Mouse (Mus musculus): Measurements from ENCODE around the gene Cmc1. TPM values are rescaled to one million over a fixed set of nuclear protein-coding genes. Genes with fewer than 3 reads are reported as not detected.

Gene Cmc1
- polyA plus RNA-seq, 1 experiment from 2014 or later, result 30.2 TPM

GRCm38 (mm10) chr9:118101802-118102201 lies 48.2 kb downstream of the Cmc1 start:
- H3K4me1 ChIP-seq, result no peaks in the 10 kb centered on the region
- 95% methylated on average over 2 of the region's 2 CpGs for WGBS
- H3K36me3 ChIP-seq, result no peaks in the 10 kb centered on the region
- H3K27ac ChIP-seq, result no peak overlapping the region
- H3K9me3 ChIP-seq, result no peaks in the 10 kb centered on the region
- no peak overlapping the region for H3K4me3 ChIP-seq
- no peak for DNase-seq (ENCODE audit: low spot score)
- no peaks in the 10 kb centered on the region for H3K27me3 ChIP-seq (ENCODE audit: insufficient read depth, poor library complexity, severe bottlenecking)

DNA sequence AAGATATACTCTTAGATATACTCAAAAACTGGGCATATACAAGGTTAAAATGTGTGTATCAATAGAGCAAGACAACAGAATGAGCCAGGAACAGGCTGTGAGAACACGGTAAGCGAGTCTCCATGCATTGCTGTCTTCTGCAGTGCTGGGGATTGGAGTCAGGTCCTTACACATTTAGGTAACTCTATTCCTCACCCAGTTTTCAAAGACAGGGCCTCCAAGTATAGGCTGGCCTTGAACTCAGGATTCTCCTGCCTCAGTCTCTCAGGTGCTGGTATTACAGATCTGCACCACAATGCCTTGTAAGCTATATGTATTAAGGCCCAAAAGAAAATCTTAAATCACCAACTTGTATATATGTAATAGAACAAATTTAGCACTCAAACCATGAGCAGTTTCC lies 49.5 kb downstream of the Cmc1 start:
- Histone ChIP-seq H3K4me3 (no peak overlapping the region), H3K27me3 (ENCODE audit: insufficient read depth, poor library complexity, severe bottlenecking) (no peaks in the 10 kb centered on the region), H3K36me3 (no peaks in the 10 kb centered on the region), H3K9me3 (no peaks in the 10 kb centered on the region), H3K4me1 (peaks cover 4% of the 10 kb centered on the region; the same call in 1 of the 2 replicates), H3K27ac (no peak overlapping the region)
- 95% methylated on average over 2 of the region's 2 CpGs for WGBS
- no peak for DNase-seq (ENCODE audit: low spot score)

DNA sequence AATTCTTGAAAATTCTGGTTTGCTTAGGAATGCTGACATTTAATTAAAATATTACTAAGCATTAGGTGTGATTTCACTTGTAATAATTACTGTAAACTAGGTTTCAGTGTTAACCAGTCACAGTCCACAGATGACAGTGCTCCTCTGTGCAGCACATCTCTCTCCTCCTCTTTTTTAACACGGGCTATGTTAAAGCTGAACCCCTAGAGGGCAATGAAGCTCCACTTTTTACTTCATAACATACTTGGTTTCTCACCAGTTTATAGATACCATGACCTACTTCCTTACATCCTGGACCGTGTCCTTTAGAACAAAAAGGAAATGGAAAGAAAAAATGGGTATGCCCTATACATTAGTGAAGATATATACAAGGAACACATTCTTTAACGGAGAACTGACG lies 50.6 kb downstream of the Cmc1 start:
- 62% methylated on average over 4 of the region's 4 CpGs for WGBS

GRCm38 (mm10) chr9:118083834-118084233 lies 66.1 kb downstream of the Cmc1 start:
- WGBS, result 88% methylated on average over 4 of the region's 4 CpGs
- H3K4me3 ChIP-seq, result no peak overlapping the region
- peaks cover 9% of the 10 kb centered on the region; the same call in 1 of the 2 replicates for H3K4me1 ChIP-seq
- no peak for DNase-seq (ENCODE audit: low spot score)
- H3K36me3 ChIP-seq, result no peaks in the 10 kb centered on the region
- no peaks in the 10 kb centered on the region for H3K9me3 ChIP-seq
- H3K27ac ChIP-seq, result no peak overlapping the region
- no peaks in the 10 kb centered on the region for H3K27me3 ChIP-seq (ENCODE audit: insufficient read depth, poor library complexity, severe bottlenecking)

More for the DNA sequence above, 50.6 kb downstream of the Cmc1 start:
- Histone ChIP-seq H3K4me1 (peaks cover 7% of the 10 kb centered on the region; the same call in 1 of the 2 replicates), H3K9me3 (no peaks in the 10 kb centered on the region), H3K27me3 (ENCODE audit: insufficient read depth, poor library complexity, severe bottlenecking) (no peaks in the 10 kb centered on the region), H3K27ac (no peak overlapping the region), H3K36me3 (no peaks in the 10 kb centered on the region), H3K4me3 (no peak overlapping the region)
- no peak for DNase-seq (ENCODE audit: low spot score)

DNA sequence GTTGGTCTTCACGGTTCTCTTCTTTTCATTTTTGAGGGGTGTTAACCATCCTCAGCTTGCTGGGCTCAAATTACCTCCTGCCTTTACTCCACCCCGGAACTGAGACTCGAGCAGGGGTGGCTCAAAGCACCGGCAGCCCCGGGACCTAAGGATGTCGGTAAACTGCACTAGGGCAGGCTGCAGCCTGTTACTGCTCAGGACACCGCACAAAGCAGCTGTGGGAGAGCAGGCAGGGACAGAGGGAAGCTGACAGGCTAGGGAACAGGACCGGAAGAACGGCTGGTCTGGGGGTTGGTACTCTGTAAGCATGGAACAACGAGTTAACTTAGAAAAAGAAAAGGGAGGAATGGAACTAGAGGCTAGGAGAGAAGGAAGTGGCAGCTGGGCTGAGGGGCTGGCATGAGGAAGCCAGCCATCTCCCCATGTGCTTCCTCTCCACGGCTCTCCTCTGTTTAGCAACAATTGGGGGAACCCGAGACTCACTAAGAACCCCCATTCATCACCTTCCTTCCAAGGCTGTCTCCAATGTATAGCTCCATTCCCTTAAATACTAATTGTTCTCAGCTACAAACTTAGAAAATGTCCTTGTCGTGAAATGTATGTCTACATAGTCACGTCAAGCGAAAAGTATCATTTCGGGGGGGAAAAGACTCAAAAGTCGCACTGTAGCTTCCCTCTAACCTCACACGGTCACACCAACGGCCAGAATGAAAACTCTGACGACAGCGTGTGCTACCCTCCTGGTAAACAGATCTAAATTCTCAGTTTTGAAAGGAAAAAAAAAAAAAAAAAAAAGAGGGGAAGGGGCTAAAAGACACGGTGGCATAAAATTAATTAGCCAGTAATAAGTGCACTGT lies 67.2 kb downstream of the Cmc1 start:
- Histone ChIP-seq H3K4me1 (peaks cover 9% of the 10 kb centered on the region; the same call in 1 of the 2 replicates), H3K4me3 (peak overlapping the region; percentile 47), H3K27ac (peak overlapping the region; percentile 64; the same call in 1 of the 2 replicates), H3K36me3 (no peaks in the 10 kb centered on the region), H3K27me3 (ENCODE audit: insufficient read depth, poor library complexity, severe bottlenecking) (no peaks in the 10 kb centered on the region), H3K9me3 (no peaks in the 10 kb centered on the region)
- no peak for DNase-seq (ENCODE audit: low spot score)
- WGBS, result 47% methylated on average over 22 of the region's 22 CpGs

DNA sequence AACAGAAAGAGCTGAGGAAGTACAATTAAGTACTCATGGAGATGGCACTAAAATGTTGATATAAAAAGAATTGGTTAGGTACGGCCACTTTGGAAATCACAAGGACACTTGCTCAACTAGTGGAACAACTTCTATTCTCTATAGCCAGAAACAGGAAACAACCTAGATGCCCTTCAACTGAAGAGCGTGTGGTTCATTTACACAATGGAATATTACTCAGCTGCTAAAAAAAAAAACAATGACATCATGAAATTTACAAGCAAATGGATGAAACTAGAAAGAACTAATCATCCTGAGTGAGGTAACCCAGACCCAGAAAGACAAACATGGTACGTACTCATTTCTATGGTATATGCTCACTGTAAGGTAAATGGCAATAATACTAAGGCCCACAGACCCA lies 76.6 kb downstream of the Cmc1 start:
- Histone ChIP-seq H3K27ac (no peak overlapping the region), H3K36me3 (peaks cover 20% of the 10 kb centered on the region), H3K4me3 (no peak overlapping the region), H3K9me3 (no peaks in the 10 kb centered on the region), H3K27me3 (ENCODE audit: insufficient read depth, poor library complexity, severe bottlenecking) (no peaks in the 10 kb centered on the region), H3K4me1 (peaks cover 3% of the 10 kb centered on the region; the same call in 1 of the 2 replicates)
- 90% methylated on average over 3 of the region's 3 CpGs for WGBS
- DNase-seq (ENCODE audit: low spot score), result no peak

DNA sequence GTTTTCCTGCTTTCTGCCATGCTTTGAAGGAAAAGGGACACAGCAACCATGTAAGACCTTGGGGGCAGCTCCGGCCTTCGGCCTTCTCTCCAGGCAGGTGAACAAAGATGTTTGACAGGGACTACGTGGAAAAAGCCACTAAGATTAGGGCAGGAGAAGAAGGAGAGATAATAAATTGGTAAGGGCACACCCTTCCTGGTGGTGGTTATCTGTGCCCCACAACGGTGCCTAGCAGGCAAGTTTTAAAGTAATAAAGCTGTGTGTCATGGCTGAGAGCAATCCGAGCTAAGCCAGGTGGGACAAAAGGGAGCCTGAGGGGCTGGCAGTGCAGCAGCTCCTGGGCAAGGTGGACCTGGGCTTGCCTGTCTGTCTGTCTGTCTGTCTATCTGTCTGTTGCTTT lies 77.9 kb downstream of the Cmc1 start:
- no peak for DNase-seq (ENCODE audit: low spot score)
- peaks cover 32% of the 10 kb centered on the region for H3K36me3 ChIP-seq
- H3K4me1 ChIP-seq, result peaks cover 3% of the 10 kb centered on the region; the same call in 1 of the 2 replicates
- 71% methylated on average over 5 of the region's 5 CpGs for WGBS
- no peaks in the 10 kb centered on the region for H3K27me3 ChIP-seq (ENCODE audit: insufficient read depth, poor library complexity, severe bottlenecking)
- H3K9me3 ChIP-seq, result no peaks in the 10 kb centered on the region
- H3K27ac ChIP-seq, result no peak overlapping the region
- no peak overlapping the region for H3K4me3 ChIP-seq

- no peaks in the 10 kb centered on the region for H3K27me3 ChIP-seq (ENCODE audit: insufficient read depth, poor library complexity, severe bottlenecking)
- 80% methylated on average over 3 of the region's 3 CpGs for WGBS
- H3K4me1 ChIP-seq, result peaks cover 3% of the 10 kb centered on the region; the same call in 1 of the 2 replicates
- H3K27ac ChIP-seq, result no peak overlapping the region
- H3K4me3 ChIP-seq, result no peak overlapping the region
- H3K36me3 ChIP-seq, result peaks cover 37% of the 10 kb centered on the region
- DNase-seq (ENCODE audit: low spot score), result no peak
- H3K9me3 ChIP-seq, result no peaks in the 10 kb centered on the region
Measured at GRCm38 (mm10) chr9:118071337-118071736, 78.6 kb downstream of the Cmc1 start.

GRCm38 (mm10) chr9:118070442-118070841 lies 79.5 kb downstream of the Cmc1 start:
- H3K36me3 ChIP-seq, result peaks cover 41% of the 10 kb centered on the region
- H3K27me3 ChIP-seq (ENCODE audit: insufficient read depth, poor library complexity, severe bottlenecking), result no peaks in the 10 kb centered on the region
- H3K4me3 ChIP-seq, result no peak overlapping the region
- H3K9me3 ChIP-seq, result no peaks in the 10 kb centered on the region
- H3K4me1 ChIP-seq, result peaks cover 3% of the 10 kb centered on the region; the same call in 1 of the 2 replicates
- 91% methylated on average over 6 of the region's 6 CpGs for WGBS
- DNase-seq (ENCODE audit: low spot score), result no peak
- H3K27ac ChIP-seq, result no peak overlapping the region

DNA sequence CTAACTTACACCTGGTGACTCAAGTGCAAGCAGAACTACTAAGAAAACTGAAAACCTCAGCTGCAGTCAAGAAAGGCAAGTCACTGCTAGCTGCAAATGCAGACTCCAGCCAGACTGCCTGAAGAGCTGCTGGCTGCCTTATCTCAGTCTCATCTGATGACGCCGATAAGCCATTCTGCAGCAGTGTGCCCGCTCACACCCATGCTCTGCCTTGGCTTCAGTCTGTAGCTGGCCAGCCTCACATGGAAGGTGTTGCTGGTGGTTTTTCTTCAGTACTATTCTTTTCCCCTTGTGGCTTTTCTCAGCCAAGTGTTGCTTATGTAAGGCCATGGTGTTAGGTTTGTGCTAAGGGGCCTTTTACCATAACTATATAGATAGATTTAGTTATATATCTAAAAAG lies 90.9 kb downstream of the Cmc1 start:
- H3K36me3 ChIP-seq, result peaks cover 60% of the 10 kb centered on the region
- no peaks in the 10 kb centered on the region for H3K27me3 ChIP-seq (ENCODE audit: insufficient read depth, poor library complexity, severe bottlenecking)
- H3K9me3 ChIP-seq, result no peaks in the 10 kb centered on the region
- no peak for DNase-seq (ENCODE audit: low spot score)
- WGBS, result 81% methylated on average over 3 of the region's 3 CpGs
- H3K4me3 ChIP-seq, result no peak overlapping the region
- no peaks in the 10 kb centered on the region for H3K4me1 ChIP-seq
- no peak overlapping the region for H3K27ac ChIP-seq

DNA sequence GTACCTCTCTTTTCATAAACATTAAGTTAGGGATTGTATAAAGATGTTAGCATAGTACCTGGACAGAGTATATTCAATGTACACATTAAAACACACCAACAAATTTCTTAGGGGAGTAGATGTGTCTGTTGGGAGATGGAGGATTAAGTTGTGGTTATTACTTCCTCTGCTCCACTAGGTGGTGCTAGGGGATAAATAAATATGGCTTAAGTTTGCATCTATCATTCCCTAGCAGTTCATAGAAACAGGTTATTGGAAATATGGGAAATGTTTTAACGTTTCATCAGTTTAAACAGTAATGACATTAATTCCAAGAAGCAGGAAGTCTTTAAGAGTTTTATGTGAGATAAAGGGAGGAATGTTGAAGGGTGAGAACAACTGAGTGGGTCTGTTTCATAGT lies 96.7 kb downstream of the Cmc1 start:
- no peak overlapping the region for H3K4me3 ChIP-seq
- WGBS, result 49% methylated on average over 1 of the region's 1 CpGs
- no peaks in the 10 kb centered on the region for H3K9me3 ChIP-seq
- H3K27ac ChIP-seq, result no peak overlapping the region
- peaks cover 56% of the 10 kb centered on the region for H3K36me3 ChIP-seq
- DNase-seq (ENCODE audit: low spot score), result no peak
- no peaks in the 10 kb centered on the region for H3K27me3 ChIP-seq (ENCODE audit: insufficient read depth, poor library complexity, severe bottlenecking)
- no peaks in the 10 kb centered on the region for H3K4me1 ChIP-seq

DNA sequence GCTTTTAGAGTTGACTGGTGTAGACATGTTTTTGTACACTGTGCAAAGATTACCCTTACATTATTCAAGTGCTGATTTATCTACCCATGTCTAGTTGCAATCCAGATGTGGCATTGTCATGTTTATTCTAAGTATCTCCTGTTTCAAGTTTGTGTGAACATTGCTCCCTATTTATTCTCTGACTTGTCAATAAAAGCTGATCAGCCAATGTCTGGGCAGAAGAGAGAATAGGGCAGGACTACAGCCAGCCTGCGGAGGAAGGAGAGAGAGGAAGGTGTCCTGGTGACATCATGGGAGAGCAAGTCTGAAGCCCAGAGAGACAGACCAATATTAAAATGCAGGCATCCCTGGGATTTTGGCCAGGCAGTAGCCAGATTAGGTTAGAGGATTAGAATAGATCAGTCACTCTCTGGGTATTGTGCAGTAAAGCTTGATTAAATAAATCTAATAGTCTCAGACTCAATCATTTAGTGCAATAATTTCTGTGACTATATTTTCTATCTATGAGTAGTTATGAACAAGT lies 104.9 kb downstream of the Cmc1 start:
- Histone ChIP-seq H3K9me3 (no peaks in the 10 kb centered on the region), H3K36me3 (peaks cover 22% of the 10 kb centered on the region), H3K27ac (no peak overlapping the region), H3K4me1 (peaks cover 9% of the 10 kb centered on the region), H3K27me3 (ENCODE audit: insufficient read depth, poor library complexity, severe bottlenecking) (no peaks in the 10 kb centered on the region), H3K4me3 (no peak overlapping the region)
- 52% methylated on average over 1 of the region's 1 CpGs for WGBS
- DNase-seq (ENCODE audit: low spot score), result no peak

GRCm38 (mm10) chr9:118043581-118043980 lies 106.4 kb downstream of the Cmc1 start:
- H3K27ac ChIP-seq, result no peak overlapping the region
- peaks cover 12% of the 10 kb centered on the region for H3K4me1 ChIP-seq
- no peak overlapping the region for H3K4me3 ChIP-seq
- 89% methylated on average over 3 of the region's 3 CpGs for WGBS
- H3K27me3 ChIP-seq (ENCODE audit: insufficient read depth, poor library complexity, severe bottlenecking), result no peaks in the 10 kb centered on the region
- DNase-seq (ENCODE audit: low spot score), result no peak
- H3K36me3 ChIP-seq, result peaks cover 12% of the 10 kb centered on the region; the same call in 1 of the 2 replicates
- no peaks in the 10 kb centered on the region for H3K9me3 ChIP-seq
